ENCODE assay signal across 24 mouse cellular contexts in genomic region chr5:111887281-111887680, GRCm38 (mm10).
DNase-seq lines count a peak whose midpoint lies in the region; ATAC-seq and TF ChIP-seq lines count a peak whose summit lies in the region.
"Had no signal": no experiment of that assay in that cellular context is flagged by ENCODE, and none has a peak within 500 bp of the region (broad histone marks: within the 10 kb centered on the region; RNA-seq: fewer than 3 reads in every experiment).

No protein-coding gene starts in this region.

- 57% methylated on average over 4 of the region's 4 CpGs for WGBS in hindbrain, embryonic 12.5 days
- 71% methylated on average over 4 of the region's 4 CpGs for WGBS in hindbrain, postnatal 0 days
- WGBS in embryonic facial prominence, embryonic 13.5 days, result 36% methylated on average over 4 of the region's 4 CpGs
- 78% methylated on average over 4 of the region's 4 CpGs for WGBS in midbrain, embryonic 15.5 days

- TF ChIP-seq POLR2A in myocyte (IDR thresholded peaks at IDR 0.05; ENCODE audit: insufficient read length, low read depth), result no peak

- peaks cover 11% of the 10 kb centered on the region for H3K27me3 ChIP-seq in hindbrain, embryonic 12.5 days
- H3K27me3 ChIP-seq in hindbrain, postnatal 0 days (ENCODE audit: insufficient read depth, low read length), result no peaks in the 10 kb centered on the region
- no peaks in the 10 kb centered on the region for H3K27me3 ChIP-seq in embryonic facial prominence, embryonic 13.5 days
- no peaks in the 10 kb centered on the region for H3K27me3 ChIP-seq in myocyte (ENCODE audit: control insufficient read depth, insufficient read depth, insufficient read length)
- H3K27me3 ChIP-seq in midbrain, embryonic 15.5 days (replicated peaks), result peaks cover 10% of the 10 kb centered on the region; the same call in 1 of the 2 replicates
- H3K27me3 ChIP-seq: embryonic facial prominence, embryonic 15.5 days had no signal

- no peak for ATAC-seq in hindbrain, embryonic 12.5 days (ENCODE audit: low FRiP score)
- ATAC-seq in hindbrain, postnatal 0 days, result no peak
- no peak for ATAC-seq in embryonic facial prominence, embryonic 13.5 days (ENCODE audit: insufficient number of reproducible peaks, insufficient read depth, low FRiP score, low TSS enrichment, low read depth)
- no peak for ATAC-seq in inflammation-experienced regulatory T-cells, adult 6 months
- no peak for ATAC-seq in midbrain, embryonic 15.5 days (replicated peaks)
- ATAC-seq: forebrain, embryonic 14.5 days; forebrain, postnatal 0 days; intestine, embryonic 16.5 days had no signal

- DNase-seq in hindbrain, postnatal 0 days (ENCODE audit: low spot score), result no peak
- DNase-seq in NIH3T3 (ENCODE audit: low read depth), result peak; percentile 72
- DNase-seq in layer of hippocampus, postnatal 14 days (ENCODE audit: low spot score in 2 of 2), result no peak
- DNase-seq: adrenal gland, adult 2 months; adrenal gland, postnatal 14 days; cerebellum, adult 11-12 months; cerebellum, adult 8-10 months; cerebellum, postnatal 14 days; forebrain, postnatal 0 days; gastrocnemius, adult 2 months; gastrocnemius, postnatal 14 days; heart, adult 11 months; kidney, adult 18-20 months had no signal

- H3K79me2 ChIP-seq in myocyte (ENCODE audit: control insufficient read depth, insufficient read depth), result peaks cover 7% of the 10 kb centered on the region

- peaks cover 37% of the 10 kb centered on the region for H3K4me1 ChIP-seq in hindbrain, embryonic 12.5 days
- peaks cover 4% of the 10 kb centered on the region; the same call in 1 of the 2 replicates for H3K4me1 ChIP-seq in hindbrain, postnatal 0 days (ENCODE audit: insufficient read depth, low read length)
- H3K4me1 ChIP-seq in embryonic facial prominence, embryonic 13.5 days, result peaks cover 62% of the 10 kb centered on the region
- peaks cover 13% of the 10 kb centered on the region for H3K4me1 ChIP-seq in midbrain, embryonic 15.5 days

- peak overlapping the region; percentile 55; the same call in 1 of the 2 replicates for H3K27ac ChIP-seq in hindbrain, embryonic 12.5 days
- no peak overlapping the region for H3K27ac ChIP-seq in hindbrain, postnatal 0 days
- peak overlapping the region; percentile 16; the same call in 1 of the 2 replicates for H3K27ac ChIP-seq in embryonic facial prominence, embryonic 13.5 days
- H3K27ac ChIP-seq in midbrain, embryonic 15.5 days, result no peak overlapping the region
- H3K27ac ChIP-seq: embryonic facial prominence, embryonic 15.5 days; gastrocnemius, adult 2 months; hindbrain, embryonic 14.5 days had no signal

- no peaks in the 10 kb centered on the region for H3K9me3 ChIP-seq in hindbrain, embryonic 12.5 days (replicated peaks)
- no peaks in the 10 kb centered on the region for H3K9me3 ChIP-seq in hindbrain, postnatal 0 days (ENCODE audit: low read length)
- H3K9me3 ChIP-seq in embryonic facial prominence, embryonic 13.5 days, result no peaks in the 10 kb centered on the region
- no peaks in the 10 kb centered on the region for H3K9me3 ChIP-seq in midbrain, embryonic 15.5 days
- H3K9me3 ChIP-seq: embryonic facial prominence, embryonic 15.5 days had no signal

- H3ac ChIP-seq in myocyte (ENCODE audit: control insufficient read depth, insufficient read length), result no peak overlapping the region

- no peak for TF ChIP-seq CTCF in hindbrain, postnatal 0 days (IDR thresholded peaks at IDR 0.05; ENCODE audit: low read depth)

- no peak overlapping the region for H3K9ac ChIP-seq in hindbrain, embryonic 12.5 days
- H3K9ac ChIP-seq in hindbrain, postnatal 0 days (replicated peaks; ENCODE audit: low read length), result no peak overlapping the region
- H3K9ac ChIP-seq in embryonic facial prominence, embryonic 13.5 days, result 0 out of 2 replicates have a peak overlapping the region, but pooled peaks have one; percentile 32
- H3K9ac ChIP-seq in midbrain, embryonic 15.5 days, result no peak overlapping the region
- H3K9ac ChIP-seq: embryonic facial prominence, embryonic 15.5 days; forebrain, postnatal 0 days; hindbrain, embryonic 14.5 days had no signal

- H3K36me3 ChIP-seq in hindbrain, embryonic 12.5 days, result no peaks in the 10 kb centered on the region
- no peaks in the 10 kb centered on the region for H3K36me3 ChIP-seq in hindbrain, postnatal 0 days (ENCODE audit: insufficient read depth, low read length)
- H3K36me3 ChIP-seq in embryonic facial prominence, embryonic 13.5 days, result no peaks in the 10 kb centered on the region
- H3K36me3 ChIP-seq in myocyte (ENCODE audit: control insufficient read depth, insufficient read depth), result no peaks in the 10 kb centered on the region
- no peaks in the 10 kb centered on the region for H3K36me3 ChIP-seq in midbrain, embryonic 15.5 days (replicated peaks)
- H3K36me3 ChIP-seq: embryonic facial prominence, embryonic 15.5 days had no signal

- no peak overlapping the region for H3K4me3 ChIP-seq in hindbrain, embryonic 12.5 days
- H3K4me3 ChIP-seq in hindbrain, postnatal 0 days (ENCODE audit: low read length), result no peak overlapping the region
- no peak overlapping the region for H3K4me3 ChIP-seq in embryonic facial prominence, embryonic 13.5 days
- no peak overlapping the region for H3K4me3 ChIP-seq in myocyte
- H3K4me3 ChIP-seq in midbrain, embryonic 15.5 days, result no peak overlapping the region
- H3K4me3 ChIP-seq: embryonic facial prominence, embryonic 15.5 days; erythroblast, embryonic 14.5 days; gastrocnemius, adult 2 months had no signal

- H3K4me2 ChIP-seq in hindbrain, embryonic 12.5 days (replicated peaks), result no peak overlapping the region
- no peak overlapping the region for H3K4me2 ChIP-seq in hindbrain, postnatal 0 days (ENCODE audit: low read depth, low read length)
- no peak overlapping the region for H3K4me2 ChIP-seq in embryonic facial prominence, embryonic 13.5 days
- no peak overlapping the region for H3K4me2 ChIP-seq in myocyte (ENCODE audit: low read depth)
- no peak overlapping the region for H3K4me2 ChIP-seq in midbrain, embryonic 15.5 days
- H3K4me2 ChIP-seq: embryonic facial prominence, embryonic 15.5 days; heart, embryonic 11.5 days; hindbrain, embryonic 14.5 days had no signal

TF ChIP-seq in myocyte, 11 proteins besides CTCF, POLR2A, EP300 and RAD21:
- TF ChIP-seq POLR2AphosphoS2 (IDR thresholded peaks at IDR 0.05; ENCODE audit: insufficient read length, low read depth), result peak; percentile 57
- peak in 2 of 3 experiments; percentile 12 to 56 for TF ChIP-seq MYOG (IDR thresholded peaks at IDR 0.05; ENCODE audit: control insufficient read depth in 1 of 3, insufficient read depth in 1 of 3, insufficient read length in 2 of 3, low read depth in 2 of 3)
- no peak for TF ChIP-seq TCF12 (IDR thresholded peaks at IDR 0.05; ENCODE audit: insufficient read depth, poor library complexity, severe bottlenecking)
- no peak for TF ChIP-seq REST (IDR thresholded peaks at IDR 0.05; ENCODE audit: insufficient read depth, insufficient read length)
- no peak for TF ChIP-seq E2F4 (IDR thresholded peaks at IDR 0.05; ENCODE audit: insufficient read depth)
- peak in 1 of 3 experiments; percentile 50 for TF ChIP-seq MYOD1 (IDR thresholded peaks at IDR 0.05; ENCODE audit: control insufficient read depth in 1 of 3, insufficient read length in 2 of 3, low read depth in 2 of 3)
- TF ChIP-seq MAX (IDR thresholded peaks at IDR 0.05; ENCODE audit: low read depth), result no peak
- no peak for TF ChIP-seq USF1 (IDR thresholded peaks at IDR 0.05; ENCODE audit: low read depth)
- TF ChIP-seq CEBPB (IDR thresholded peaks at IDR 0.05; ENCODE audit: insufficient read depth, poor library complexity, severe bottlenecking), result no peak

Comparison
In these comparisons a context has a peak if more than half of its experiments do, and no peak if none do; other contexts are left out.
1. H3K27ac ChIP-seq: peak in hindbrain, embryonic 12.5 days (single experiment) and embryonic facial prominence, embryonic 13.5 days (single experiment); none in hindbrain, postnatal 0 days (single experiment) and midbrain, embryonic 15.5 days (single experiment).